Mouse (Mus musculus) E14TG2a.4 (cell line): ENCODE results near the gene Galr3.

Source experiments
- H3K27me3 ChIP-seq: 2 replicates; pipeline ENCODE4 v1.6.1; 2014; ENCODE audit warnings: low read length, control low read depth; ENCODE audit not compliant: insufficient read depth
- H3K36me3 ChIP-seq: 2 replicates; pipeline ENCODE4 v1.6.1; 2014; ENCODE audit warnings: low read length, control low read depth; ENCODE audit not compliant: insufficient read depth
- H3K4me1 ChIP-seq: replicated peaks from 2 replicates; pipeline ENCODE4 v1.6.1; 2014; ENCODE audit warnings: low read depth, low read length, control low read depth
- H3K4me3 ChIP-seq: replicated peaks from 2 replicates; pipeline ENCODE4 v1.5.1; 2014; ENCODE audit warnings: mild to moderate bottlenecking, low read length
- H3K9me3 ChIP-seq: 2 replicates; pipeline ENCODE4 v1.6.1; 2014; ENCODE audit warnings: low read length, control low read depth
- CTCF ChIP-seq: conservative IDR thresholded peaks from 2 replicates; pipeline ENCODE4 v1.5.1; 2014; ENCODE audit warnings: low read length
- NANOG ChIP-seq: IDR thresholded peaks from 2 replicates; pipeline ENCODE4 v1.6.1; 2014; ENCODE audit warnings: borderline replicate concordance, low read length, mixed read lengths
- POU5F1 ChIP-seq: IDR thresholded peaks from 2 replicates; pipeline ENCODE4 v1.6.1; 2014; ENCODE audit warnings: low read length, borderline replicate concordance

Gene Galr3

DNA sequence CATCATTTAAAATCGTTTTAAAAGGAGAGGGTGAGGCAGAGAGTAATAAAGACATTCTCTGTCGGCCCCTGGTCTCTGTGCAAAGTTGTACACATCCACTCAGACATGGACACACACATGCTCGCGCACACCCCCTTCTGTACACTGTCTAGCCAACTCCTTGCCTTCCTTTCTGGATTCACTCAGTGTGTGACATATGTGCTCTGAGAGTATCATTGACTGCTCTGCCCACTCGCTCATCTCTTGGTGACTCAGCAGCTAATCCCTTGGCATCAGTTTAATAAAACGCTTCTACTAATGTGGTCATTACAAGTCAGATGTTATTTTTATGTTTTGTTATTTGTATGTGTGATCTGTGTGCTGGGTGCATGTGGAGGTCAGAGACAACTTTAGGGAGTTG lies 50.6 kb downstream of the Galr3 start:
- peaks cover 61% of the 10 kb centered on the region for H3K4me1 ChIP-seq
- H3K27me3 ChIP-seq, result no peaks in the 10 kb centered on the region
- H3K9me3 ChIP-seq, result no peaks in the 10 kb centered on the region
- H3K36me3 ChIP-seq, result peaks cover 96% of the 10 kb centered on the region
- TF ChIP-seq POU5F1 (no peak), CTCF (no peak), NANOG (no peak)
- H3K4me3 ChIP-seq, result no peak overlapping the region
